Mouse (Mus musculus) adrenal gland, adult (tissue): ENCODE data around the gene Lrrc74b.
"Not testable (repeated sequence)": the region's sequence is repeated elsewhere in the genome, so short reads cannot be mapped to it uniquely, and the experiment has no call there.

Source experiments
- DNase-seq, 2 experiments: peaks; one replicate each; pipeline ENCODE4 v3.0.0; 2022 to 2023; ENCODE audit warnings: low spot score in 1 of 2; ENCODE audit not compliant: inconsistent age in 2 of 2

Gene Lrrc74b

DNA sequence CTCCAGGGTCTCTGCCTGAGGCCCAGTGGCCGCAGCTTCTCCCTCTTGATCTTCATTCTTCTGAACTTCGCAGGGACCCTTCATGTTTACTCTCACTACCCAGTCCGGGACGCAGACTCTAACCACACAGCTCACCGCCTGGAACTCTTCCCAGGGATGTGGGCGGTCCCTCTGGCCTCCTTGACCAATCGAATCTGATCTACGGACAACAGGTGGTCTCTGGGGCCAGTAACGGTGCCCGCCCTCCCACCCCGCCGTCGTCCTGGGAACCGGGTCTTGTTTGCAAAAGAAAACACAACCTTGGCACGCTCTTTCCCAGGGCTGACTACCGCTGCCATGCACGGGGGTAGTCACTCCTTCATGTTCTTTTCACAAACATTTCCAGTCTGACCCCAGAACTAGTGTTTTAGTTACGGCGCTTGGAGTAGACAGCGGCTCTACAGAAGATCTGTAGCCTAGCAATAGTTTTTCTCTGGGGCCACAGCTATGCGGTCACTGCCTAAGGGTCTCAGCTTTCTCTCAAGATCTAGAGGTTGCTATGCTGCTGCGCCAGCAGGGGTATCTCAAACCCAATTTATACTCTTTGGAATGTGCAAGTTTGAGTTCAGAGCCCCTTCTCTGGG lies at the start of gene Lrrc74b:
Gene Lrrc74b (minus strand): TSS at position 120 of the 623 bp plus-strand sequence.
- DNase-seq, result peak; percentile 71 to 78

DNA sequence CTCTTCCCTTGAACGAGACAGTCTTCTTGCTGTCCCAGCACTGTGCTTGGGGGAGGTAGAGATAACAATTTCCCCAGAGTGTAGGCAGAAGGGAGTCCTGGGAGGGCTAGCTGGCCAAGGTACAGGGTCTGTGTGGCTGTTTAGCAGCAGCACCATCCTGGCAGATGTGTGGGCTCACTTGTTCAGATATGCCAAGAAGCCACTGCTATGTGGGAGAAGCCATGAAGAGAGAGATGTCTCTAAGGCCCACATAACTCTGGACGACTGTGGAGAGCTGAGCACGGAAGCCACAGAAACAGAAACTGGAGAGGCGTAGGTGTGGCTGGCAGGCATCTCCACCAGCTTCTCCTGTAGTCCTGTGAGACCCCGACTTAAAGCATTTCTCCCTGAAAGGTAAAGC lies 44.6 kb upstream of the Lrrc74b start:
- DNase-seq, result no peak

DNA sequence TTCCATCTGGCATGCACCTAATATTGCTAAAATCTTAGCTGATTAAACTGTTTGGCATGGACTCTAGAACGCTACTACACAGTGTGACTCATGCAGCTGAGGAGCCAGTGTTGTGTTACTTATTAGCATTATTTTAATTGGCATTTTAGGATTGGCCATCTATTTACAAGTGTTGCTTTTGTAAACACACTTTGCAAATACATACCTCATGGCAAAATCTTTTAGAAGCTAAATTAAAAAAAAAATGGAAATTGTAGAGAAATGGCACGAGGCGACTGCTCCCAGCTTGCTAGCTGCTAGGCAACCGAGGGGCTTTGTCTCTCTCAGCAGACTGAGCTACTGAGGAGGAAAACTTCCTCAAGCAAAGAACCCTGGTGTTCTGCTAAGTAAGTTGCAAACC lies 43.9 kb upstream of the Lrrc74b start:
- DNase-seq, result no peak

DNA sequence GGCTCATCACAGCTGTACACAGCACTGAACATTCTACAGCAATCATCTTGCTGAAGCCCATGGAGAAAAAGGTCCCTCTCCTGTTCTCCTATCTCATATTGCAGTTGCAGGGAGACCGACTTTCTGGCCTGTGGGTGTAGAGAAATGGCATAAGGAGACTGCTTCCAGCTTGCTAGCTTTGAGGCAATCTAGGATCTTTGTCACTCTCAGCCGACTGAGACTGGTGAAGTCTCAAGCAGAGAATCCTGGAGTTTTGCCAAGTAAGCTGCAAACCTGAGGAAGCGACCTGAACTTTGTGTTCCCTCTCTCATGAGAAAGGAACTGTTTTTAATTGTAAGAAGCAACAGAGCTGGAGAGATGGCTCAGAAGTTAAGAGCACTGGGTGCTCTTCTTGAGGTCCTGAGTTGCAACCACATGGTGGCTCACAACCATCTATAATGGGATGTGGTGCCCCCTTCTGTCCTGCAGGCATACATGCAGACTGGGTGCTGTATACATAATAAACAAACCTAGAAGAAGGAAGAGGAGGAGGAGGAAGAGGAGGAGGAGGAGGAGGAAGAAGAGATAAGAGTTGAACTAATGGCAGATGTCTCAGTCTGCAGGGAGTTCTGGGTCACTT lies 40.0 kb upstream of the Lrrc74b start:
- DNase-seq, result peak in 1 of 2 experiments; percentile 36

DNA sequence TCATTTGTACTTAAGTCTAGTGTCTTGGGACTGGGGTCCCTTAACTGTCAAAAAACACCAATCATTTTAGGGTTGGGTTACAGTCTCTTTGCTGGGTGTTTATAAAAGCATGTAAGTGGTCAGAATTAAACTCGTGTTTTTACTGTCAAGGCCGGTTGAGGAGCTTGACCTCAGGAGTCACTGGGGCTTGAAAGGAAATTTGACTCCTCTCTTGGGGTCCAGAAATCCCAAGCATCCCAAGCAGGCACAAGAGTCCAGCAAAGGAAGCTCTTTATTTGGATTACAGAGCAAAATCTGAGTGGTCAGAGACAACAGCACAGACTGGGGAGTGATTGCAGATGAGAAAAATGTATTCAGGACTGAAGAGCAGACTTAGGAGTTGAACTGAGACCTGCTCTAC lies 29.7 kb upstream of the Lrrc74b start:
- DNase-seq, result no peak

DNA sequence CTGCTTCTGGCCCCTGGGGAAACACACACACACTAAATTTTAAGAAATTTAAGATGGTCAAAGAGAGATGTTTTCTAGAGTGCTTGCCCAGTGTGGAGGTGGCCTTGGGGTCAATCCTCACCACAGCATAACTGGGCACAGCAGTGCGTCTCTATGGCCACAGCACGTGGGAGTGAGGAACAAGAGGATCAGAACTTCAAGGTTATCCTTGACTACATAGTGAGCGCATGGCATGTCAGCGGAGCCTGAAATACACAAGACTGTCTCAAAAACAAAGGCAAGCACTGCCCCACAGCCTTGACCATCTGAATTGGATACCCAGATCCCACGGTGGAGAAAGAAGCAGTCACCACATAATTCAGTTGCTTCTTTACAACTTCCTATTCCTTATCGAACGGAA lies 23.5 kb upstream of the Lrrc74b start:
- peak; percentile 54 to 79 for DNase-seq

DNA sequence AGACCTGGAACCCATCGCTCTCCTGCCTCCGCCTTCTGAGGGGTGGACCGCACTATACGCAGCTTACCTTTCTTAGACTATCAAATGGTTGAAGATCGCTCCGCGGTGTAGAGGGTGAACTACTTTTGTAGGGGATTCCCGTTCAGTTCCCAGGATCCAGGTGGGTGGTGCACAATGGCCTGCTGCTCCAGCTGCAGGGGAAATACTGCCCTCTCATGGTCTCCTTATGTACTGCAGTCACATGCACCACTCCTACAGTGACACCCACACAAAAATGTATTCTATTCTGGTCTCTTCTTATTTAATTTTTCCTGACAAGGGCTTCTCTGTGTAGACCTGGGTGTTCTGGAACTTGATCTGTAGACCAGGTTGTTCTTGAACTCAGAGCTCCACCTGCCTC lies 22.0 kb upstream of the Lrrc74b start, which contains the start of gene Slc7a4:
Gene Slc7a4 (minus strand): TSS at position 151 of the 400 bp plus-strand sequence.
- DNase-seq, result peak in 1 of 2 experiments; percentile 43

DNA sequence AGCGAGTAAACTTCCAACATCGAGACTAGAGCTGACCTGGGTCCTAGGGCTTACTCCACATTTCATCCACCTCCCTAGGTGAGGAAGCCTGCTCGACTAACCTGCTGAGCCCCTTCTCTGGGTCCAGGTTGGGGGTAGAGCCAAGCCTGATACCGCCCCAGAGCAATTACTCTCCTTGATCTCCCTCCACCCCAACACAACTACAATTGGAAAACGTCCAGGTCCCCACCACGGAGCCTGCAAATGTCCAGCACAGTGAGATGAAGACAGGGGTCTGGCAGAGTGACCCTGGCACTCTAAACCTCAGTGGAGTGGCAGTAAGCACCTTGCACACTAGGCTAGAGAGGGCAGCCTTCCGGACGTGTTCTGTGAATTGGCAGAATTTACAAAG lies 15.8 kb upstream of the Lrrc74b start:
- DNase-seq, result no peak

DNA sequence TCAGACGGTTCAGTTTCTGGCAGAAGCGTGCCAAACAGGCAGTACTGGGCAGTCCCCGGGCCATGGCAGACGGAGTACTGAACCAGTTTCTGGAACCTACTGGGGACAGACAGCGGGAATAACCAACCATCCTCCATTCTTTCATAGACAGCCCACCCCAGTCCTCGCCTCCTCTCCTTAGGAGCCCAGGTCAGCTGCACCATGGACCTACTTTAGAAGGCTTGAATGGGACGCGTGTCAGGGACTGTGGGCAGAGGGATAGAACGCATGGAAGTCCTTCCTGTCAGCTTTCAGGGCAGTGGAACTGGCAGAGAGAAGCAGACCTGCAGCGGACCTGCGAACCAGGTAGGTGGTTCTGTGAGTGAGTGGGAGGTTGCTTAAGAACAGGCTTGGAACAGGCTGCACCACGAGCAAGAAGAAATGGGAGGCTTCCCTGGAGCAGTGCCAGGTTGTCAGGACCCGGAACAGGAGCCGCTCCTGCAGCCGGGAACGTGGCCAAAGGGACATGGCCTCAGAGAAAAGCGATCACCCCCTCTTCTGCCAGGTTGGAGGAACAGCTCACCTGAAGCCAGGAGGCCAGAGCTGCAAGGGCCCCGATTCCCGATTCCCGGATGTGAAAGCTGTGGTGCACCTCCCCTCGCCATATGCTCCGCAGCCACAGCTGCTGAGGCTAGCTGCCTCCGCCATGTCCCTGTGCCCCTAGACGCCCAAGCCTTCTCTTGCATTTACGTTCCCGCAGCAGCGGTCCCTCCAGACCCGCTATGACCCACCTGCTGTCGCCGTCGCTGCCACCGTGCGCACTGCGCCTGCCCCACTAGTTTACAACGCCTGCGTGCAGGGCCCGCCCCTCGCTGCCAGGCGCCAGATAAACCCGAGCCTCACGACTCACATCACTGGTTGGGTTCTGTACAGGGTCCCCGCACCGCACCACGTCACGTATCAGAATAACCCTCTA lies 15.1 kb upstream of the Lrrc74b start:
- DNase-seq, result peak; percentile 76 to 88

DNA sequence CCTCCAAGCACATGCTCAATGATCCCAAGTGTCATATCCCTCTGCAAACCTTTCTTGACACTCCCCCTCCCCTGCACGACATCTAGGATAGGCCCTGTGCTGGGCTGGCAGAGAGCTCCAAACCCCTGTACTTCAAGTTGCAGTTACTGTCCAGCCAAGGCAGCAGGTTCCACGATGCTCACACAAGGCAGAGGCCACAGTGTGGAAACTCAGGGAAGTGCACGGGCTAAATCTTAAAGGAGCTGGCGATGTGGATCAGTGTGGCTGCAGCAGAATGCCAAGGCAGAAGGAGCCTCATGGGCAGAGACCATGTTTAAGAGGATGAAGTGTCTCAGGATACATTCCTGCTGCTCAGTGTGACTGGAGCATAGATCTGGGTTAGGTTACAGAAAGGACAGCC lies 5.1 kb upstream of the Lrrc74b start:
- DNase-seq, result no peak

DNA sequence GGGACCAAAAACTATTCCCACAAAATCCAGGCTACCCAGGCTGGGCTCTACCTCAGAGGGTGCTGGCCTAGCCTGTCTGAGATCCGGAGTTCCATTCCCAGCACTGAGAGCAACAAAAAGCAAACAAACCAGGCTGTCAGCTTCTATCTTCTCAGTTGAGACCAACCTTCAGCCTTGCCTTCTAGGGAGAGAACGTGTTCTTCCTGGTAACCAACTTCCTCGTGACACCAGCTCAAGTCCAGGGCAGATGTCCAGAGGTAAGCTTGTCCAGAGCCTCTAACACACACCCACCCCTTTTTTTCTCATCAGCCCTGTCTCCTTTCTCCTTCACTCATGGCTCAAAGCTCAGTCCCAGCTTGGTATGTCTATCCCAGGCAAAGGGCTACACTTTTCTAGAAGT lies 3.7 kb upstream of the Lrrc74b start:
- no peak for DNase-seq

DNA sequence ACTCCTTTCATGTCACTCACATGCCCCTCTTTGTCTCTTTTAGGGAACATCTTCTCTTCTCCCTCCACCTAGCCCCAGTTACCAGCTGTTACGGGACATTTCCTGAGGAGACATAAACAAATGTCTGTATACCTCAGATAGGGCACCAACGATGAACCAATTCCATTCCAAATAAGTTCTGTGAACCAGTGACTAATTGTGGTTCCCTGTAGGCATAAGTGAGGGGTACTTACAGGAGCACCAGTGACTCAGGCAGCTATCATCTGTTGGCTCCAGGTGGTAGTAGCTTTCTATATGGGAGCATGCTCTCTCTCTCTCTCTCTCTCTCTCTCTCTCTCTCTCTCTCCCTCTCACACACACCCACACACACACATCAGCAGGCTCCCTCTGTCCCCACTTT lies 3.2 kb upstream of the Lrrc74b start:
- DNase-seq, result no peak

DNA sequence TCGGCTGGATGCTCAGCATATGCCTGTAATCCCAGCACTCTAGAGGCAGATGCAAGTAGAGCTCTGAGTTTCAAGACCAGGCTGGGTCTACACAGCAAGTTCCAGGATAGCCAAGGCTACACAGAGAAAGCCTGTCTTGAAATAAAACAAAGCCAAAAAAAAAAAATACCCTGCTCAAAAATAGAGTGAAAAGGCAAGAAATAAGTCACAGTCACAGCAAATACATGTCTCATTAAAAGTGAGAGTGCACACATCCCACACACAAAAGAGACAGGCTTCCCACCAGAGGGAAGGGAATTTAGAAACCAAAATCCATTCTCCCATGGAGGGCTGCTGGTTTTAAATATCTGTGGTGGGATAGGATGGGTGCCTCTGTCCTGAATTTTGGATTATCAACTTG lies 2.5 kb upstream of the Lrrc74b start:
- DNase-seq, result no peak

DNA sequence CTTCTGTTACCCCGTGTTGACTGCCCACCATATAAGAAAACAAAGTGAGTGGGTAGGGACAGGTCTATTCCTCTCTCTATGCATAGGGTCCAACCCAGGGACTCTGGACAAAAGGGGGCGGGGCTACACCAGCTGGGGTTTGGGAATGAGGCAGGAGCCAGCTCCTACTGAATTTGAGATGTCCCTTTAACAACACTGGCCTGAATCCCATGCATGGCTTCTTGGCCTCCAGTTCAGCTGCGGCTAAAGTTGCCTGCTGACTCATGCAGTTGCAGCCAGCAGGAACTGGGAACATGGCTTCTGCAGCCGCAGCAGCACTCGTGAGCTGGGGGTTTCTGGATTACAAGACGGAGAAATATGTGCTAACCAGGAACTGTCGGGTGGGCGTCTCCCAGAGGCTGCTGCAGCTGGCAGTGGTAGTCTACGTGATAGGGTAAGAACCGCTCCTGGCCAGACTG lies 733 bp upstream of the Lrrc74b start, which contains the start of gene P2rx6:
Gene P2rx6 (plus strand): TSS at position 135 of the 458 bp plus-strand sequence.
- DNase-seq, result peak in 1 of 2 experiments; percentile 53

DNA sequence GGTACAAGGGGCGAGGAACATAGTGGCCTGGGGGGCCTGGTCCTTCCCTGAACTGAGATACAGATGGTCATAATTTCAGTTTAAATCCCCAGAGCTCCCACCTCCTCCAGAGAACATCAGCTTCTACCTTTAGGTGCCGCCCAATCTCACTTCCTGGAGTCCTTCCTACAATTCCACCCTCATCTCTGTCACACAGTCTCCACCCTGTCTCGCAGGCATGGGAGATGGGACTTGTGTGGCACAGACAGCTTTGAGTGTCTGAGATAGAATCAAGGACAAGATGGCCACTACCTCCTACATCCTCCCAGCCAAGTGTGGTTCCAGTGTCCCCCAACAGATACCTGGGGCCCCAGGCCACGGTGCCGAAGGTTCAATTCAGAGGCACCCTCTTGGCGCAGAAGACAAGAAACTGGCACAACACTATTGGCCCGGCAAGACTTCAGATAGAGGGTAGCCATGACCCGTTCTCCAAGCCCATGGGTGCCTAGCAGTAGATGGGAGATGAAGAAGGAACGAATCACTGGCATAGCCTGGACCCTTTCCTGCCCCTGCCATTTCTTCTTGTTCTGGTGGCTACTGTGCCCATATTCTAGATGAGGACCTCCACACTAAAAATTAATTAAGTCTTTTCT lies 1.5 kb downstream of the Lrrc74b start:
- DNase-seq, result no peak

DNA sequence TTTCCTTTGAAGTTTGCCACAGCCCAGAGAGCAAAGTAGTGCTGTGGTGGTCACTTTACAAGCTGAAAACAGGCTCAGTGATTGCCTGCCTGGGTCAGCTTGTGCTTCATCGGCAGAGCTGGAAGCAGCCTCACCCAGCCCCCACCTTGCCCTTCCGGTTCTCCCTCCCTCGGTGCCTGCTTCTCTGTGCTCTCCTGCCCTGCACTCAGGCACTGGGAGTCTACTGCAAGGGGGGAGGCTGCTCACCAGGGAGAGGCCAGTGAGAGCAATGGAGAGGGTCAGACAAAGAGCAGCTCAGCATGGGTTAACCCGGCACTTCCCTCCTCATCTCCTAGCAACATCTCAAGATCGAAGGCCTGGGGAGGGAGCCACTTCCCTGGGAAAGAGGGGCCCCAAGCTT lies 2.2 kb downstream of the Lrrc74b start:
- no peak for DNase-seq

DNA sequence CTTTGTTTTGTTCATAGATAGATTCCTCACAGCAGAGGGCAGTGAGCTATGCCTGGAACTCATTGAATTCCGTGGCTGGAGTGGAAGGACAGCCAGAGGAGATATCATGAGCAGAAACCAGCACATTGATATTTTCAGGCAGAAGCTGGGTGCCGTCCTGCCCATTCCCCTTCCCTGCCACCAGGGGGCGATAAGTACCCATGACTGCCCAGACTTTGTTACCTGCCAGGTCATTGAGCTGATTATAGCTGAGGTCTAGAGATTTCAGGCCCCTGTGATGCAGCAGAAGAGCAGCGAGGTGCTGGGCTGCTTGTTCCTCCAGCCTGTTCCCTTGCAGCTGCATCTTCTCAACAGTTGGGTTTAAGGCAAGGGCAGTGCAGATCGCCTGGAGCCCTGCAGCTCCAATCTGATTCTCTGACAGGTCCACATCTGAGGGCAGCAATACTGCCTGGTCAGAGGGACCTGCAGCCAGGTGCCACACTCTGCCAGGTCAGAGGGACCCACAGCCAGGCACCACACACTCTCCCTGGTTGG lies 3.0 kb downstream of the Lrrc74b start:
- peak; percentile 75 to 90 for DNase-seq

DNA sequence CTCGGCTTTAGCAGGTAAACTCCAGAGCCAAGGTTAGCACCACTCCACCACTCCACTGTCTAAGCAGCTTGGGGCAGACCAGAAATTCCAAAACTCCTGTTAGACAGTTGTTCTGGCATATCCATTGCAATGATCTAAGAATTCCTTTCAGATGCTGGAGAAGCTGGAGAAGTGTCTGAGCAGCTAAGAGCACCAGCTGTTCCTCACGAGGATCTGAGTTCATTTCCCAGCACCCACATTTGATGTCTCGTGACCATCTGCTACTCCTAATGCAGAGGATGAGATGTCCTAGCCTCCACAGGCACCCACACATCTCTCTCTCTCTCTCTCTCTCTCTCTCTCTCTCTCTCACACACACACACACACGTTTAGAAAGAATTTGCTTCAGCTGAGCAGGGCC lies 4.1 kb downstream of the Lrrc74b start:
- DNase-seq, result no peak

DNA sequence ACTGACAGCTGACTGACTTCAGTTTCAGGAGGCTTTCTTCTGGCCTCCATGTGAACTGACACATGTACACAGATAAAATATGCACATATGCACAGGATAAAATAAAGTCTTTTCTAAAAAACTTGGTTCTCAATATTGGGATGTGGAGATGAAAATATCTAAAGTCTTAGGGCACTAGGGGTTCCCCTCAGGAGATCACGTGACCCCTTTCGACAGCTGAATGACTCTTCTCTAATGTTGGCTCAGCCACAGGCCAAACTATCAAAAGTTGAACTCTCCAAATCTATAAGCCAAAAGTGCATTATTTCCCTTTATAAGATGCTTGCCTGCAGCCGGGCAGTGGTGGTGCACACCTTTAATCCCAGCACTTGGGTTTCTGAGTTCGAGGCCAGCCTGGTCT lies 4.9 kb downstream of the Lrrc74b start:
- DNase-seq, result no peak

DNA sequence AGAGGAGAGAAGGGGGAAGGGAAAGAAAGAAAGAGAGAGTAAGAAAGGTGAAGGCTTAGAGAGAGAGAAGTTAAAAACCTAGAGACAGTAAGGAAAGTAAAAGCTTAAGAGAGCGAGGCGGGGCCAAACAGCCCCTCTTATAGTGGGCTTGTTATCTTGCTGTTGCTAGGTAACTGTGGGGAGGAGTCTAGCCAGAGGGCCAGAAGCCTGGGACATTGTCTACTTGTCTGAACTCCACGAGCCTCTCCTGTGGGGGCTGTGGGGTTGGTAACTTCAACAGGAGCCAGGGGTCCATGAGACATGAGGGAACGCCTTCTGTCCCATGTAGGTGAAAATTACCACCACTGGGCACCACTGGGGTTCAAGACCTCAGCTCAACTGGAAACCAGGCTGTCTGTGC lies 6.3 kb downstream of the Lrrc74b start:
- not testable (repeated sequence) for DNase-seq
